Mouse (Mus musculus): ENCODE results near the gene Arsb.
"Not testable (repeated sequence)": the region's sequence is repeated elsewhere in the genome, so short reads cannot be mapped to it uniquely, and the experiment has no call there.

The Arsb gene

DNA sequence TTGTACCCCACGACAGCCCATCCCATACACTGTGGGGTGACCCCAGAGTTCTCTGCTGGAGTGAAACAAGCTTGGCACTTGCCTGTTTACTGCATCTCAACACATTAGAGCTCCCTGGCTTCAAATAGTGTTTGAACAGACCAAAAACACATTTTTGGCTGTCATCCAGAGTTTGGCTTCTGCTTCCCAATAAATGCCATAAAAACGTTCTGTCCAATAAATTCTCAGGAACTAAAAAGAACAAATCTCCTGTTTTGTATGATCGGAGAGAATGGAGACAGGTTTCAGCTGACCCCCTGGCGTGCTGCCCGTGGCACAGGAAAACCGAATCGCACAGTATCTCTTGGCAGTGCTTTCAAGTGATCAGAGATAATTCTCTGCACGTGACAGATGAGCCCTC is 16.2 kb downstream of the Arsb start:
- DNase-seq (ENCODE audit: low spot score in 2 of 2), result peak; percentile 37 to 61

DNA sequence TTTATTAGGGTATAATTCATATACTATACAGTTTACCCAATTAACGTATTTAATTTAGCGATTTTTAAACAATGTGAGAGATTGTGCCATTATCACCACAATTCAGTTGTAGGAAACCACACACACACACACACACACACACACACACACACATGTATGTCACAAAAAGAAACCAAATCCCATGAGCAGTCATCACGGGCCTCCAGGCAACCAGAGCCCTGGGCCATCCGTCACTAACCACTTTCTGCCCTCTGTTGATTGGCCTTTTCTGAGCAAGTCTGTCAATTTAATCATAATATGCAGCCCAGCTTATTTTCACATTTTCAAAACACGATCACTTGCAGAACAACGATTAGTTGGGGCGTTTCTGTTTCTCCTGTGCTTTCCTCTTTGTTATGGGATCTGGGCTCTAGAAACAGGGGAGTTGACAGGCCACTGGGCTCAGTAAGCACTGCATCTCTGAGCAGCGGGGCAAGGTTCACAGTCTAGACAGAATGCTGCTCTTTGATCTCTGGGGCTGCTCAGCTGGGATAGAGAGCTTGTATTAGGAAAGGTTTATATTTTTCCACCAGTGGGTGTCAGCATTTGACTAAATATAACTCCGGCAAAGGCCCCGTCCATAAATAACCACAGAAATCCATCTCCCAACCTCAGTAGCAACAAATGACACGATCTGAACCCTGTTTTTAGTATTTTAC is 21.7 kb downstream of the Arsb start:
- DNase-seq (ENCODE audit: low spot score in 2 of 2), result peak in 1 of 2 experiments; percentile 43

DNA sequence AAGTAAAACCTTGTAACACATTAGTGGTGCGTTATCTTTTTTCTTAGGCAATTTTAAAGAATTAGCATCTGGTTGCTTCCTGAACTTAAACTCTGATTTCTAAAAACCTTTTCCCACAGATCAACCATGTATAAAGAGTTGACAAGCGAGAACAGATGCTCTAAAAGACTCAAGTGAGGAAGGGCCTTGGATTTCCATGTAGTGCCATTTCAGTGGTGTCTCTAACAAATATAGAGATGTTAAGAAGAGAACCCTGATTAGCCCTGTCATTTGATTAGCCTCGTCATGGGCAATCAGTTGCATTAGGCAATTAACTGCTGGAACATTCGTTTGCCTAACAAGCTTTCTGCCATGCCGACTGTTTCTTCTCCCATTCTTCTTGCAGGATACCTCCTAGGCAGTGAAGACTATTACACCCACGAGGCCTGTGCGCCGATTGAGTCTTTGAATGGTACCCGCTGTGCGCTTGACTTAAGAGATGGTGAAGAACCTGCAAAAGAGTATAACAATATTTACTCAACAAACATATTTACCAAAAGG is 22.3 kb downstream of the Arsb start:
- DNase-seq (ENCODE audit: low spot score in 2 of 2), result peak in 1 of 2 experiments; percentile 39

DNA sequence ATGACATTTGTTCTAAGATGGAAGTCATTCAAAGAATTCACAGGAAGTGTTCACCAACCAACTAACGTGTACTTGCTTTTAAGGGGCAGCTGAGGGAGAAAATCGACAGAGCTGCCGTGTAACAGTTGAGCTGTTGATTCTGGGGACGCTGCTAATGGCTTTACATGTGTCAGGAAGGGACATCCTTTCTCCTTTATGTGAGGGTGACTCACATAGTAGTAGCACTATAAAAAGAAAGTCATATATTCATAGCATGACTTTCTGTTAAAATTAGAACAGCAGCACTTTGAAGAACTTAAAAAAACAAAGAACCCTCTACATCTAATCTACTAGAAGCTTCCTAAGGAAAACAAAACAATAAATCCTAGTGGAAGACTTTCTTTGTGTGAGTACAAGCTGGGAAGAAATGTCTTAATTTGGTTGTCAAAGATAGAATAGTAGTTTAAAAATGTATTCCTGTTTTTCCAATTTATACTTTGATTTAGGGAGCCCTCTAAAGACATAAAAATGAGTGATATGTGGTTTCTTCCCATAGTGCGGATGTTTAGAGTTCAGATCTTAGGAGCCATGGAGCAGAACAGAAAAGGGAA is 25.7 kb downstream of the Arsb start:
- DNase-seq (ENCODE audit: low spot score in 2 of 2), result no peak

DNA sequence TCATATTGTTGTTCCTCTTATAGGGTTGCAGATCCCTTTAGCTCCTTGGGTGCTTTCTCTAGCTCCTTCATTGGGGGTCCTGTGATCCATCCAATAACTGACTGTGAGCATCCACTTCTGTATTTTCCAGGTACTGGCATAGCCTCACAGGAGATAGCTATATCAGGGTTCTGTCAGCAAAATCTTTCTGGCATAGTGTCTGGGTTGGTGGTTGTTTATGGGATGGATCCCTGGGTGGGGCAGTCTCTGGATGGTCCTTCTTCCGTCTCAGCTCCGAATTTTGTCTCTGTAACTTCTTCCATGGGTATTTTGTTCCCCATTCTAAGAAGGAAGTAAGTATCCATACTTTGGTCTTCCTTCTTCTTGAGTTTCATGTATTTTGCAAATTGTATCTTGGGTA is 38.9 kb downstream of the Arsb start:
- DNase-seq (ENCODE audit: low spot score in 2 of 2), result not testable (repeated sequence)

DNA sequence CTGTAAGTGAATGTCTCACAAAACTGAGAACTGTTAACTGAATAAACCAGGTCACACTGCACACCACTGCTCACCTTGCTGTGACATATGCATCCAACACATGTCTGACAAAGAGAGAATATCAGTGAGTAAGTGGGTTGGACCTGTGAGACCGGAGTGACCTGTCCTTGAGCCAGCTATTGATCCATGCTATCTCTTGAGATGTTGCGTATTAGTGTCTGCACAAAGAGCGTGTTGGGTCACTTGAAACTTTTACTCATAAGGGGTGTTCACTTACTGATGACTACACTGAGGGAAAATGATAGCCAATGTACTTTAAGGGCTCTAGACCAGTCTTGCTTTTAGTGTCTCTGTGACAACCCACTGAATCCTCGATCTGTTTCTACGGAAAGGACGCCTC is 42.7 kb downstream of the Arsb start:
- DNase-seq (ENCODE audit: low spot score in 2 of 2), result no peak

DNA sequence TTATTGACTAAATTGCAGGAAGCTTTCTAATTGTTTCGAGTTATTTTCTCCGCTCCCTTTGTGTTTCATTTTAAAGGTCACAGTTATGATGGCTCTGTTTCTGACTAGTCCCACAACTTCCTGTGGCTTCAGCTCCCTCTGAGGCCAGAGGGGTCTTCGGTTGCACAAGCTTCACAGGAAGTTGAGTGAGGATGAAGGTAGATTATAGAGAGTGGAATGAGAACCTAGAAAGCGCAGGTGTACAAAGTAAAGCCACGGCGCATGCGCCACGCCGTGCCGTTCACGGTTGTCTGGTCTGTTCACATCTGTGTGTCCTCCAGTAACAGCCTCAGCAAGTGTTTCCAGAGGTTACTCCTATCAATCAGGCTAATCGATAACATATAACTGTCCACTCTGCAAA is 43.2 kb downstream of the Arsb start:
- DNase-seq (ENCODE audit: low spot score in 2 of 2), result no peak

DNA sequence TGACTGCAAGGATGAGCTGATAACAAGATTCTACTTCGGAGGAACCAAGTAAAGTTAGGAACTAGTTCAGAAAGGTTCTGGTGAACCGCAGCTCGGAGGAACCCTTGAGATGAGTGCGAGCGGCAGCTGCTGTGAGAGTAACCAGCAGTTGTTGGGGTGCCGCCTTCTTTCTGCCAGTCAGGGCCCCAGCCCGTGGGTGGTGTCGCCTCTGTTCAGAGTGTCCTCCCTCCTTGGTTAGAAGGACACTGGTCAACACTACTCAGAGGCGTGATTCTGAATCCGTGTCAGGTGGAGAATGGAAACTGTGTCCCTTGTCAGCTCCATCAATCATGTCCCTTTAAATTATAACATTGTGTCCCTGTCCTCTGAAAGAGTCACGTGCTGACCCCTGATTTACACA is 43.7 kb downstream of the Arsb start:
- DNase-seq (ENCODE audit: low spot score in 2 of 2), result no peak

DNA sequence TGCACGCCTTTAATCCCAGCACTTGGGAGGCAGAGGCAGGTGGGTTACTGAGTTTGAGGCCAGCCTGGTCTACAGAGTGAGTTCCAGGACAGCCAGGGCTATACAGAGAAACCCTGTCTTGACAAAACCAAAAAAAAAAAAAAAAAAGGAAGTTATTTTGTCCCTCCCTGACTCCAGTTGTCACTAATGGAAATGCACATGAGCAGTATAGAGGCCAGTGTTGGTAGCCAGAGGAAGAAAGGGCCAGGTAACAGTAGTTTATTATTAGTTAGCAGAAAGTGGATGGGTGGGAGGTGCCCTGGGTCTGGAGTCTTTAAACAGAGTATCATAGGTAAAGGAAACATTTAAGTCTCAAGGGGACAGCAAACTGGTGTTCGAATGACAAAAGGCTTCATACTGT is 44.7 kb downstream of the Arsb start:
- no peak for DNase-seq (ENCODE audit: low spot score in 2 of 2)

DNA sequence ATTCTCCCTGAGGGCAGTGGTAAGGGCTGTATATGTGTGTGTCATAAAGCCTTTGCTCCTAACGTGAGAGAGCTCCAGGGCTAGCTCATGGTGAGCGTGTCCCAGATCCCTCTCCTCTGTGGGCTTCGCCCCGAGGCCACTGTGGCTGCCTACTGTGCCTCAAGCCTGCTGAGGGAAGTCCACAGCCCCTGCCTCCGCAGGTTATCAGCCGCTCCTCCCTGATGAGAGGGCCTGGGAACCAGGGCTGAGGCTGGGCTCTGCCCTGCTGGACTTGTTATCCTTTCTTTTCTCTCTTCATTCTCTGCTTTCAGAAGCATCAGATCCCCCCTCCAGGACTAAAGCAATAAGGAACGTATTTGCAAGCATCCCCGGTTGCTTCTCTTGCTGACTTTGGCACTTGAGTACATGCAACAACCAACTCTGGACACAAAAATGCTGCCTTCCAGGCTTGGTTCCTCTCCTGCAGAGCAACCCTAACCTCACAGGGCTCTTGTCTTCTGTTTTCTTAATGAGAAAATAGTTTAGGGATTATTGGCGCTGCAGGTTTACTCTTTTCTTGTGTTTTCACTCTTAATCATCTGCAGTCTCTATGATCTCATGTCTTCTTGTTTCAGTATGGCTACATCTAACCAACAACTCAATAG is 45.4 kb downstream of the Arsb start:
- no peak for DNase-seq (ENCODE audit: low spot score in 2 of 2)

DNA sequence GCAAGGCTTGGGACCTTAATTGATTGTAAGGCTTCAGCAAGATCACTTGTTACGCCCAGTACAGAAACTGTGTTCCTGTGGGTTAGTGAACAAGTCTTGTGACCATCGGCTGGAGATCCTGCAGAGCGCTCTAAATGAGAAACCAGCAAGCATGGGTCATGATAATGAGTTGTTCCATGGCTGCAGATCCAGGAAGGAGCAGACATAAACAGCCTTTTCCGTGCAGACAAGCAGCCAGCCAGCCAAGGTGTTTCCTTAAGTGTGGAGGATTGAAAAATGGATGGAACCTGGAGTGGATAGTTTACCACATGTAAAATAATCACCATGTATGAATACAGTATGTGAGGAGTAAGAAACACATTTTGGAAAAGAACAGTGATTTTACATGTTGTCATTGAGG is 48.7 kb downstream of the Arsb start:
- no peak for DNase-seq (ENCODE audit: low spot score in 2 of 2)

DNA sequence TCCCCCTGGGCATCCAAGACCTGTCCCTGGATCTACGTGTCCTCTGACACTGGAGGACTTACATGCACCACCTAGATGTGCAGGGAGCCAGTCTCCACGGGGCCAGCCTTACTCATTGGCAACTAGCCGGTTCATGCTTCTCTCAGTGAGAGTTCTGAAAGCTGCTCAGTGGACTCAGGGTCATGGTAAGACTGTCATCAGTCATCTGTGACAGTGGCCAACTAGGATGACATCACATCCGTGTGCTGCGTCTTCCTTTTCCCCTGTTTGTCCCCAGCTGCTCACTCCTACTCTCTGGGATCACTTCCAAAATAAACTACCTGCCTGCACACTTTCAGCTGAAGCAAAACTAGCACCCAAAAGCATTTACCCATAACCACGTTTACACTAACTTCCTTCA is 50.6 kb downstream of the Arsb start:
- no peak for DNase-seq (ENCODE audit: low spot score in 2 of 2)

DNA sequence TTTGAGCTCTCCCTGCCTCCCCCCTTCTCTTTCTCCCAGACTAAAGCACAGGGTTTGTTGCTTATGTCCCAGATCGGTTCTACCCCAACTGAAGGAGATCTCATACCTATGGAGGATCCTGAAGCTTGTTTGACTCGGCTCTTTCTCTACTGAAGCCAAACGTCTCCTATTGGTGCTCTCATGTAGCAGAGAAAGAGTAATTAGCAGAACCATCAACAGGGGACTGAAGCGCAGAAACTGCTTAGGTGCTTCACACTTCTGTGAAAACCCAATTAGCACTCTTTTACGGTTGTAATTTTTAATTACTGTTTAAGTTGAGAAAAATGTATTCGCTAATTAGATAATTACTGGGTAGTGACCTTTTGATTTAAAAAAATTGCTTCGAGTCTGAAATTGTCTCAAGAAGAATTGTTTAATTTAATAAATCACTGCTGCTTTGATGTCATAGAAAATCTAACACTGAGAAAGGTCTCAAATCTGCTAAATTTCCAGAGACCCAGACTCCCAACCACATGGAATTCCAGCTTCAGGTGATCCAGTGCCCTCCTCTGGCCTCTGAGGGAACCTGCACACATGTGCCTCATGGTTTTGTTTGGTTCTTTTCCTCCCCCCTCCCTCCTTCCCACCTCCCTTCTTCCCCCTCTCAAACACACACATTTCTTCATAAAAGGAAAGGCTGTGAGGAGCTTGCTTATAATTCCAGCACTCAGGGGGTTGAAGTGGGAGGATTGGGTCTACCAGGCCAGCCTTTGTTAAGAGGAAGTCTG is 54.5 kb downstream of the Arsb start:
- DNase-seq (ENCODE audit: low spot score in 2 of 2), result no peak

DNA sequence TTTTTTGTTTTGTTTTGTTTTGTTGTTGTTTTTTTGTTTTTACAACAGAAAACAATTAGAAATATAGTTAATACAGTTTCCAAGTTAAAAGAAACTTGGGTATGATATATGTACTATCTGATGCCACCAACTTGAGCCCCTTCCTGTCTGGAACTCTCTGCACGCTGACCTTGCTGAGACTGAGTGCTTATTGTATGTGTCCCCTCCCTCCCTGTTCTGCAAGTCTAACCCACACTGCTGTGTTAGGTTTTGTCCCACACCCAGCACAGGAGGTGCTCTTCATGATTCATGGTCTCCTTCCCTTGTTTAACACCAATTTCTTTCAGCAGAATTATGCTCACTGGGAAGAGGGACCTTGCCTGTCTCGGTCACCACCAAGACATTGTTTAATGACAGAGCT is 56.3 kb downstream of the Arsb start:
- DNase-seq (ENCODE audit: low spot score in 2 of 2), result no peak

DNA sequence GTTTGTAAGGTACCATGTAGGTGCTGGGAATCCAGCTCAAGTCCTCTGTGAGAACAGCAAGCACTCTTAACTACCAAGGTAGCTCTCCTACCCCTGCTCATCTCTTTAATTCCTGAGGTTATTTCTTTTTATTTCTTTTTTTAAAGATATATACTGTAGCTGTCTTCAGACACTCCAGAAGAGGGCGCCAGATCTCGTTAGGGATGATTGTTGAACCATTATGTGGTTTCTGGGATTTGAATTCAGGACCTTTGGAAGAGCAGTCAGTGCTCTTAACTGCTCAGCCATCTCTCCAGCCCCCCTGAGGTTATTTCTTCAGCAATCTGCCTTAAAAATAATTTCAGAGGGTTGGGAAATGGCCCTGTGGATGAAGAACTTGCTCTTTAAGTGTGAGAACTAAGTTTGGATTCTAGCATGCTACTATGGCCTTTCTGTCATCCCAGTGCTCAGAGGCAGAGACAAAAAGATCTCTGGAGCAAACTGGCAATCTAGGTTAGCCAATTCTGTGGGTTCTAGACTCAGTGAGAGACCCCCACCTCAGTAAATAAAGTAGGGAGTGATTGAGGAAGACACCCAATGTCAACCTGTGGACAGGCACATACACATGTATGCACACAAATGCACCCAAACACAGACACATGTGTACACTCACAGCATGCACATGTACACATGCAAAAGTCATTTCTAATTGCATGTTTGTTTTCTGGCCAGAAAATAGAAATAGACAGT is 58.3 kb downstream of the Arsb start:
- no peak for DNase-seq (ENCODE audit: low spot score in 2 of 2)

DNA sequence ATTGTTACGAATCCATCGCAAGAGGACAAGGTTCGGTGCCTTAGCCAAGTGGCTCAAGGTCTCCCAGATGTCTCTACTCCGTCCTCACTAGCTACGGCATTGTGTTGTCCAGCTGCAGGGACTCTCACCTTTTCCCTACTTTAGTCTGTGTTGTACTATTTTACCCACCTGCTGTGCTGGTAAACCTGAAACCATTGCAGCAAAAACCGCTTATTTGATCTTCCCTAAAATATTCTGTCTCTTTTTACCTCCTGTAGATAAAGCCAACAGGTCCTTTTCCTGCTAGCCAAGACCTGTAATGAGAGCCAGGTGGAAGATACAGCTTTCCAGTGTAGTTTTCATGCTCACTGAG is 58.8 kb downstream of the Arsb start:
- no peak for DNase-seq (ENCODE audit: low spot score in 2 of 2)

DNA sequence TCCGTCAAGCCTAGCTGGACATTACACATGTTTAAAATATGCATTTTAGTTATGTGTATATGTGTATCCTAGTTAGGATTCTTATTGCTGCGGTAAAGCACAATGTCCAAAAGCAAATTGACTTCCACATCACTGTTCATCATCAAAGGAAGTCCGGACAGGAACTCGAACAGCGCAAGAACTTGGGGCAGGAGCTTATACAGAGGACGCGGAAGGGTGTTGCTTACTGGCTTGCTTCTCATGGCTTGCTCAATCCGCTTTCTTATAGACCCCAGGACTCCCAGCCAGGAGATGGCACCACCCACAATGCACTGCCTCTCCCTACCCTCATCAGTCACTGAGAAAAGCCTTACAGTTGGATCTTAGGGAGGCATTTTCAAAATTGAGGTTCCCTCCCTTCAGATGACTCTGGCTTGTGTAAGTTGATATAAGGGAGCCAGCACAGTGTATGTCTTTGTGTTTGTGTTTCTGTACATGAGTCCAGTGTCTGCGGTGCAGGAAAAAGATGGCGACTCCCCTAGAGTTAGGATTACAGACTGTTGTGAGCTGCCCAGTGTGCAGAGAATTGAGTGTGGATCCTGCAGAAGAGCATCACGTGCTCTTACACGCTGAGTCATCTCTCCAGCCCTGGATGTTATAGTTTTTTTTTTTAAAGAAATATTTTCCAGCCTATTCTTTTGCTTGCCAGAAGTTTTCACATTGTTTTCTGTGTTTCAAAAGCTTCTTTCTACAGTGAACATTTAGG is 66.2 kb downstream of the Arsb start:
- DNase-seq (ENCODE audit: low spot score in 2 of 2), result no peak

DNA sequence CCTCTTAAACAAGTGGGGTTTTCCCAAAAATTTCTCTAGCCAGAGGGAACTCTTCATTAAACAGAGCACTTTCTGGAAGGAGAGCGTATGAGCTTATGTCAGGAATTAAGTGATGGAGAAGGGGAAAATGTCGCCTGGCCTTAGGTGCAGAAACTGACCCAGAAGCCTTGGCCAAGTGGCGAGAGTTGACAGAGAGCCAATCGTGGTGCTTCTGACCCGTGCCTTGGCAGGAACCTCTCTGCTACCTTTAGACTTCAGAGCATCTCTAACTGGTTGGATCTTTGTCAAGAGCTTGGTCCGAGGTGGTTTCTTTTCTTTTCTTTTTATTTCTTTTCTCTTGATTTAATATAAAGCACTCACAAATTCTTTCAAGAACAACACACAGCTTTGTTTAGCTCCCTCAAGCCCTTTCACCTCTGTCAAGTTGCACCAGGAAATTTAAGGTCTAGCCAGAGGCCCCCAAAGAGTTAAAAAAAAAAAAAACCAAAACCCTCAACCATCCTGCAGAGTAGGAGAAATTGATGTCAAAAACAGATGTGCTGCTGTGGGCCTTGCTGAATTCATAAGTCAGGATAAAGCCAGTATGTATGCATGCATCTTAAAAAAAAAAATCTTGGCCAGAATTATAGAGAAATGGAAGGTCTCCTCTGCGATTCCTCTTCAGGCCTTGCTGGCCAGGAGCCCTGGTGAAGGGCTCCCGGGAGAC is 67.2 kb downstream of the Arsb start:
- no peak for DNase-seq (ENCODE audit: low spot score in 2 of 2)

DNA sequence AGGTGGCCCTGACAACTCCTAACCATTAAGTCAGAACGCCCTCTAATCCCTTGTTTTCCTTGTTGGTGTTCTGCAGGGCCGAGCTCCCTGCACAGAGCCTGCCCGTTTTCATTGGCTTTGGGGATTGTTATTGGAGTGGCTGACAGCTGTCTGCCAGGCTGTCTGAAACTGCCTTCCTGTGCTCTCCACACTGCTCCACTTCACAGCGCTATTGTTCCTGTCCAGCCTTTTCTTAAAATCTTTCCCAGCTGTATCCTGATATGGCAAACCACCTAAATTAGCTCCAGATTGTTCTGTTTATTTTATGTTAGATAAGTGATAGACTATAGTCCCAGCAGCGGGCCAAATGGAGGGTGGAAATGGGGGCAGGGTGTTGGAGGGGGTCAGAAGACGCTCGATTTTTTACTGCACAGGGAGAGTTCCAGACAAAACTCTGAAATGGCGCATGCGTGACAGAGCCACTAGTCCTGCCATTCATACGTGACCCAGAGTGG is 67.8 kb downstream of the Arsb start:
- no peak for DNase-seq (ENCODE audit: low spot score in 2 of 2)

DNA sequence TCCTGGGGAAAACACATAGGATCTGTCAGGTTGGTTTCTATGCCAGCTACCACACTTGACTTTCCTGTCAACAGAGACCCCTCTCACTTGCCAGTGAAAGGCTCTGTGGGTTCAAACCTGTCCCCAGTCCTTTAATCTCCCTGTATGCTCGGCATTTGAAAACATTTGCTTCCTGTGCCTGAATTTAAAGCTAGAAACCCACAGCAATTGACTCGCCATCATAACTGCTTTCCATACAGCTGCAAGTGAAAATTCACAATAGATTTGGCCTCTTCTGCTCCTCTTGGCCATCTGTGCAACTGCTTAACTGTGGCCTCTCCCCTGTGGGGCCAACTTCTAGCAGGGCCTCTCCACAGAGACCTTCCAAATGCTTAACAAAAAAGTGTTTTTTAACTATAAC is 68.3 kb downstream of the Arsb start:
- DNase-seq (ENCODE audit: low spot score in 2 of 2), result no peak

Measured in urinary bladder, postnatal 4 days (tissue).